9 mouse cellular contexts compared by ENCODE assay signal in genomic region chr1:153101327-153101880, GRCm38 (mm10).
DNase-seq lines count a peak whose midpoint lies in the region; ATAC-seq lines count a peak whose summit lies in the region.
"Had no signal": no experiment of that assay in that cellular context is flagged by ENCODE, and none has a peak within 500 bp of the region (broad histone marks: within the 10 kb centered on the region; RNA-seq: fewer than 3 reads in every experiment).

No protein-coding gene starts in this region.

- no peaks in the 10 kb centered on the region for H3K36me3 ChIP-seq in limb, embryonic 11.5 days (ENCODE audit: control insufficient read depth, insufficient read depth, low read length)
- H3K36me3 ChIP-seq in limb, embryonic 10.5 days = no peaks in the 10 kb centered on the region

- no peaks in the 10 kb centered on the region for H3K27me3 ChIP-seq in limb, embryonic 11.5 days (ENCODE audit: control insufficient read depth, insufficient read depth, low read length)
- no peaks in the 10 kb centered on the region for H3K27me3 ChIP-seq in limb, embryonic 10.5 days (ENCODE audit: low read depth, poor library complexity, severe bottlenecking)
- H3K27me3 ChIP-seq: neural tube, embryonic 12.5 days had no signal

- no peak for ATAC-seq in limb, embryonic 11.5 days (ENCODE audit: insufficient number of reproducible peaks, low FRiP score, low TSS enrichment, low read depth)

- H3K4me2 ChIP-seq in limb, embryonic 11.5 days (ENCODE audit: low read depth, severe bottlenecking) = no peak overlapping the region
- H3K4me2 ChIP-seq: neural tube, embryonic 12.5 days had no signal

- no peak overlapping the region for H3K27ac ChIP-seq in limb, embryonic 11.5 days (replicated peaks; ENCODE audit: low read depth, low read length)
- H3K27ac ChIP-seq in limb, embryonic 10.5 days = no peak overlapping the region
- H3K27ac ChIP-seq: neural tube, embryonic 12.5 days had no signal

- peaks cover 12% of the 10 kb centered on the region for H3K4me1 ChIP-seq in limb, embryonic 11.5 days (ENCODE audit: control insufficient read depth, insufficient read depth, low read length)
- H3K4me1 ChIP-seq in limb, embryonic 10.5 days = peaks cover 33% of the 10 kb centered on the region

- DNase-seq in limb, embryonic 11.5 days (ENCODE audit: low spot score) = peak; percentile 51
- DNase-seq in limb, embryonic 10.5 days (ENCODE audit: low spot score) = no peak
- DNase-seq in R1 (ENCODE audit: low read depth, low spot score) = peak; percentile 85
- peak; percentile 72 for DNase-seq in embryo, embryonic 11 days
- peak; percentile 54 to 78 for DNase-seq in heart, postnatal 14 days
- DNase-seq in layer of hippocampus, postnatal 25 days (ENCODE audit: extremely low spot score in 1 of 2, low spot score in 1 of 2) = peak; percentile 33 to 63
- peak; percentile 64 for DNase-seq in naive thymus-derived CD4-positive, alpha-beta T cell, adult 2 months (ENCODE audit: low read depth)
- DNase-seq in thymus, postnatal 0 days (ENCODE audit: low spot score) = peak; percentile 78

- intact Hi-C loops in heart, postnatal 14 days (cut with DNase I) = loop anchor here (2.0 to 5.0 kb wide), 2 partner anchors 231 to 285 kb away; partner anchors contain the start of gene Lamc1

- whole genome bisulfite sequencing in limb, embryonic 11.5 days = 48% methylated on average over 9 of the region's 9 CpGs
- 44% methylated on average over 9 of the region's 9 CpGs for WGBS in limb, embryonic 10.5 days

- H3K9ac ChIP-seq in limb, embryonic 11.5 days (ENCODE audit: low read length) = no peak overlapping the region
- H3K9ac ChIP-seq: neural tube, embryonic 12.5 days had no signal

- no peak overlapping the region for H3K4me3 ChIP-seq in limb, embryonic 11.5 days (ENCODE audit: low read depth, low read length)
- no peak overlapping the region for H3K4me3 ChIP-seq in limb, embryonic 10.5 days
- H3K4me3 ChIP-seq: neural tube, embryonic 12.5 days had no signal

- H3K9me3 ChIP-seq in limb, embryonic 11.5 days (ENCODE audit: control insufficient read depth, low read length) = no peaks in the 10 kb centered on the region
- no peaks in the 10 kb centered on the region for H3K9me3 ChIP-seq in limb, embryonic 10.5 days (replicated peaks)
- H3K9me3 ChIP-seq: neural tube, embryonic 12.5 days had no signal
